Mouse (Mus musculus) forebrain, embryonic 15.5 days (tissue): Measurements from ENCODE around the gene Slc35g2. TPM values are rescaled to one million over a fixed set of nuclear protein-coding genes. Genes with fewer than 3 reads are reported as not detected.

Source experiments
- ATAC-seq: fragments of 200-750 bp; cut with Nextera tagmentation; replicated peaks from 2 replicates; pipeline ENCODE4 v1.8.0; 2017; ENCODE audit warnings: mild to moderate bottlenecking, moderate TSS enrichment, moderate library complexity
- H3K27ac ChIP-seq: fragments of 300-500 bp; sonication (generic); replicated peaks from 2 replicates; pipeline ENCODE4 v1.5.1; 2015; ENCODE audit warnings: mild to moderate bottlenecking, inconsistent platforms
- H3K27me3 ChIP-seq: fragments of 300-500 bp; sonication (generic); 2 replicates; pipeline ENCODE4 v1.6.1; 2015; ENCODE audit warnings: inconsistent platforms
- H3K36me3 ChIP-seq: fragments of 300-500 bp; sonication (generic); 2 replicates; pipeline ENCODE4 v1.6.1; 2015; ENCODE audit warnings: mild to moderate bottlenecking, inconsistent platforms
- H3K4me1 ChIP-seq: fragments of 300-500 bp; sonication (generic); 2 replicates; pipeline ENCODE4 v1.6.1; 2015; ENCODE audit warnings: inconsistent platforms
- H3K4me2 ChIP-seq: fragments of 300-500 bp; sonication (generic); replicated peaks from 2 replicates; pipeline ENCODE4 v1.6.1; 2015; ENCODE audit warnings: mild to moderate bottlenecking, inconsistent platforms
- H3K4me3 ChIP-seq: fragments of 300-500 bp; sonication (generic); 2 replicates; pipeline ENCODE4 v1.5.1; 2015; ENCODE audit warnings: mild to moderate bottlenecking, inconsistent platforms
- H3K9ac ChIP-seq: fragments of 300-500 bp; sonication (generic); replicated peaks from 2 replicates; pipeline ENCODE4 v1.6.1; 2015; ENCODE audit warnings: mild to moderate bottlenecking, inconsistent platforms
- H3K9me3 ChIP-seq: fragments of 300-500 bp; sonication (generic); 2 replicates; pipeline ENCODE4 v1.6.1; 2016; ENCODE audit warnings: inconsistent platforms
- WGBS: fragments of 180-500 bp; shearing (Covaris S2); methylation state at CpG from one replicate; pipeline ENCODE4 v1.1.7; 2015; ENCODE audit warnings: mixed read lengths; 5-methylcytosine and 5-hydroxymethylcytosine counted together
- polyA plus RNA-seq: library from polyadenylated mRNA; unstranded; fragments of >200 nt; fragmentation: Nextera tagmentation; extraction: Ambion mirVana; gene quantifications from 2 replicates; pipeline ENCODE4 v1.2.1, GENCODE M21; 2015

The Slc35g2 gene
- polyA plus RNA-seq, 1 experiment from 2014 or later = 8.5 TPM

GRCm38 (mm10) chr9:100582883-100583575 lies 12.1 kb upstream of the Slc35g2 start:
- Histone ChIP-seq H3K36me3 (no peaks in the 10 kb centered on the region), H3K4me3 (no peak overlapping the region), H3K4me1 (peaks cover 25% of the 10 kb centered on the region), H3K27ac (no peak overlapping the region), H3K9me3 (no peaks in the 10 kb centered on the region), H3K27me3 (no peaks in the 10 kb centered on the region), H3K4me2 (no peak overlapping the region), H3K9ac (no peak overlapping the region)
- ATAC-seq = no peak
- 52% methylated on average over 13 of the region's 13 CpGs for WGBS

GRCm38 (mm10) chr9:100581543-100582492 lies 10.9 kb upstream of the Slc35g2 start:
- Histone ChIP-seq H3K4me1 (peaks cover 25% of the 10 kb centered on the region), H3K36me3 (no peaks in the 10 kb centered on the region), H3K27ac (0 out of 2 replicates have a peak overlapping the region, but pooled peaks have one; percentile 20), H3K27me3 (no peaks in the 10 kb centered on the region), H3K9ac (no peak overlapping the region), H3K4me3 (no peak overlapping the region), H3K9me3 (no peaks in the 10 kb centered on the region), H3K4me2 (no peak overlapping the region)
- ATAC-seq = peak; percentile 48; the same call in 1 of the 2 replicates
- 22% methylated on average over 13 of the region's 13 CpGs for WGBS

- H3K9me3 ChIP-seq = no peaks in the 10 kb centered on the region
- H3K36me3 ChIP-seq = no peaks in the 10 kb centered on the region
- H3K4me2 ChIP-seq = no peak overlapping the region; the same call in 1 of the 2 replicates
- H3K4me1 ChIP-seq = peaks cover 25% of the 10 kb centered on the region
- no peak for ATAC-seq
- no peak overlapping the region for H3K4me3 ChIP-seq
- H3K9ac ChIP-seq = no peak overlapping the region
- H3K27ac ChIP-seq = no peak overlapping the region
- H3K27me3 ChIP-seq = no peaks in the 10 kb centered on the region
- WGBS = 24% methylated on average over 20 of the region's 20 CpGs
These were observed 9.4 kb upstream of the Slc35g2 start for GRCm38 (mm10) chr9:100580196-100580740.

GRCm38 (mm10) chr9:100573942-100574341 lies 3.1 kb upstream of the Slc35g2 start:
- 44% methylated on average over 5 of the region's 5 CpGs for WGBS
- ATAC-seq = no peak

GRCm38 (mm10) chr9:100573300-100573699 lies 2.4 kb upstream of the Slc35g2 start:
- H3K9me3 ChIP-seq = no peaks in the 10 kb centered on the region
- H3K4me3 ChIP-seq = no peak overlapping the region
- H3K4me2 ChIP-seq = no peak overlapping the region
- peaks cover 16% of the 10 kb centered on the region for H3K4me1 ChIP-seq
- peaks cover 3% of the 10 kb centered on the region; the same call in 1 of the 2 replicates for H3K27me3 ChIP-seq
- H3K36me3 ChIP-seq = no peaks in the 10 kb centered on the region
- no peak overlapping the region for H3K9ac ChIP-seq
- 79% methylated on average over 2 of the region's 2 CpGs for WGBS
- no peak for ATAC-seq
- H3K27ac ChIP-seq = no peak overlapping the region

More at GRCm38 (mm10) chr9:100573942-100574341, 3.1 kb upstream of the Slc35g2 start:
- Histone ChIP-seq H3K27ac (no peak overlapping the region), H3K4me2 (no peak overlapping the region), H3K27me3 (no peaks in the 10 kb centered on the region; the same call in 1 of the 2 replicates), H3K4me3 (no peak overlapping the region), H3K4me1 (peaks cover 16% of the 10 kb centered on the region), H3K36me3 (no peaks in the 10 kb centered on the region), H3K9ac (no peak overlapping the region), H3K9me3 (no peaks in the 10 kb centered on the region)

GRCm38 (mm10) chr9:100571511-100571910 lies 621 bp upstream of the Slc35g2 start:
- H3K36me3 ChIP-seq = no peaks in the 10 kb centered on the region
- H3K4me1 ChIP-seq = peaks cover 16% of the 10 kb centered on the region
- H3K9me3 ChIP-seq = no peaks in the 10 kb centered on the region
- no peak overlapping the region for H3K4me2 ChIP-seq
- 90% methylated on average over 1 of the region's 1 CpGs for WGBS
- peaks cover 6% of the 10 kb centered on the region; the same call in 1 of the 2 replicates for H3K27me3 ChIP-seq
- H3K27ac ChIP-seq = no peak overlapping the region
- peak overlapping the region; percentile 81; the same call in 1 of the 2 replicates for H3K4me3 ChIP-seq
- no peak for ATAC-seq
- H3K9ac ChIP-seq = no peak overlapping the region

- Histone ChIP-seq H3K4me3 (peak overlapping the region; percentile 81), H3K27ac (no peak overlapping the region), H3K9me3 (no peaks in the 10 kb centered on the region), H3K36me3 (no peaks in the 10 kb centered on the region), H3K9ac (peak overlapping the region; percentile 48), H3K27me3 (peaks cover 6% of the 10 kb centered on the region; the same call in 1 of the 2 replicates), H3K4me1 (peaks cover 16% of the 10 kb centered on the region), H3K4me2 (peak overlapping the region; percentile 95)
- ATAC-seq = peak; percentile 67; the same call in 1 of the 2 replicates
- WGBS = 12% methylated on average over 32 of the region's 32 CpGs
These were observed 878 bp downstream of the Slc35g2 start for GRCm38 (mm10) chr9:100569798-100570625.

GRCm38 (mm10) chr9:100560251-100560890 lies 10.5 kb downstream of the Slc35g2 start:
- Histone ChIP-seq H3K9me3 (no peaks in the 10 kb centered on the region), H3K27ac (no peak overlapping the region), H3K4me2 (no peak overlapping the region), H3K4me1 (peaks cover 19% of the 10 kb centered on the region; the same call in 1 of the 2 replicates), H3K9ac (no peak overlapping the region), H3K27me3 (peaks cover 3% of the 10 kb centered on the region; the same call in 1 of the 2 replicates), H3K4me3 (no peak overlapping the region), H3K36me3 (no peaks in the 10 kb centered on the region)
- 53% methylated on average over 10 of the region's 10 CpGs for WGBS
- ATAC-seq = peak; percentile 89

GRCm38 (mm10) chr9:100558991-100559390 lies 11.9 kb downstream of the Slc35g2 start:
- Histone ChIP-seq H3K4me2 (no peak overlapping the region), H3K4me3 (no peak overlapping the region), H3K4me1 (peaks cover 19% of the 10 kb centered on the region; the same call in 1 of the 2 replicates), H3K27ac (0 out of 2 replicates have a peak overlapping the region, but pooled peaks have one; percentile 12), H3K27me3 (peaks cover 3% of the 10 kb centered on the region; the same call in 1 of the 2 replicates), H3K9me3 (no peaks in the 10 kb centered on the region), H3K36me3 (no peaks in the 10 kb centered on the region), H3K9ac (no peak overlapping the region)
- no peak for ATAC-seq

GRCm38 (mm10) chr9:100558023-100558573 lies 12.8 kb downstream of the Slc35g2 start:
- no peak overlapping the region for H3K27ac ChIP-seq
- peaks cover 3% of the 10 kb centered on the region; the same call in 1 of the 2 replicates for H3K27me3 ChIP-seq
- H3K4me2 ChIP-seq = no peak overlapping the region
- ATAC-seq = peak; percentile 82
- H3K4me1 ChIP-seq = peaks cover 19% of the 10 kb centered on the region; the same call in 1 of the 2 replicates
- H3K9me3 ChIP-seq = no peaks in the 10 kb centered on the region
- H3K4me3 ChIP-seq = no peak overlapping the region
- H3K9ac ChIP-seq = no peak overlapping the region
- no peaks in the 10 kb centered on the region; the same call in 1 of the 2 replicates for H3K36me3 ChIP-seq
- WGBS = 34% methylated on average over 4 of the region's 4 CpGs
